Mouse (Mus musculus) Patski (cell line): Measurements from ENCODE around the gene Bcas1. TPM values are rescaled to one million over a fixed set of nuclear protein-coding genes. Genes with fewer than 3 reads are reported as not detected.
A peak's percentile ranks its signal among the peaks of the same experiment; 100 is the strongest.

Source experiments
- ATAC-seq: fragments of 100-300 bp; one replicate; pipeline ENCODE4 v1.8.0; 2021
- CTCF ChIA-PET: fragments of 350-600 bp; sonication (Branson Sonifier 250); formaldehyde crosslinking; loops from one replicate; lab custom pipeline; 2022; ENCODE audit warnings: inconsistent platforms; lab: Charles Lee
- POLR2A ChIA-PET: fragments of 350-600 bp; sonication (Branson Sonifier 250); formaldehyde crosslinking; loops from one replicate; lab custom pipeline; 2022; ENCODE audit warnings: antibody characterized with exemption, inconsistent platforms; lab: Charles Lee
- DNase-seq: peaks from one replicate; pipeline ENCODE4 v3.0.0-alpha.2; 2011; ENCODE audit warnings: low read depth, low spot score
- H3K27me3 ChIP-seq: fragments of 371-371 bp; one replicate; pipeline ENCODE4 v1.5.1; 2021
- CTCF ChIP-seq: fragments of 100-300 bp; IDR thresholded peaks from one replicate; pipeline ENCODE4 v1.5.1; 2021
- in situ Hi-C: fragments of 300-500 bp; cut with MboI; formaldehyde crosslinking; loops from 3 replicates; pipeline ENCODE4 v1.11.1; 2018; ENCODE audit warnings: low pct_unique_long_range_greater_than_20kb, mixed read lengths
- polyA plus RNA-seq: library from polyadenylated mRNA; unstranded; gene quantifications from one replicate; pipeline ENCODE4 v1.2.3, GENCODE M21; 2021

Gene Bcas1
- polyA plus RNA-seq, 1 experiment from 2014 or later: not detected

- in situ Hi-C loops: no loop called here
- no peak for ATAC-seq
- no peaks in the 10 kb centered on the region for H3K27me3 ChIP-seq
- ChIA-PET POLR2A (no interaction called here), CTCF (no interaction called here)
- TF ChIP-seq CTCF: no peak
- DNase-seq: no peak
Observed at GRCm38 (mm10) chr2:170428966-170429365, 1.3 kb upstream of the Bcas1 start.

- ATAC-seq: peak; percentile 64
- CTCF ChIA-PET: interaction anchor here (1.1 to 1.2 kb wide), 2 partner anchors 10 to 84 kb away, joined by 3 to 4 read pairs; no protein-coding TSS in a partner anchor
- H3K27me3 ChIP-seq: peaks cover 9% of the 10 kb centered on the region
Observed at GRCm38 (mm10) chr2:170424131-170424530, 3.5 kb downstream of the Bcas1 start.

GRCm38 (mm10) chr2:170421924-170422323 is 5.7 kb downstream of the Bcas1 start:
- DNase-seq (no peak), ATAC-seq (no peak)
- POLR2A ChIA-PET: no interaction called here
- in situ Hi-C loops: no loop called here
- peaks cover 9% of the 10 kb centered on the region for H3K27me3 ChIP-seq
- CTCF ChIA-PET: interaction anchor here (2.9 kb wide), 1 partner anchor 87 kb away, joined by 9 read pairs; no protein-coding TSS in a partner anchor
- no peak for TF ChIP-seq CTCF

More at GRCm38 (mm10) chr2:170424131-170424530, 3.5 kb downstream of the Bcas1 start:
- POLR2A ChIA-PET: no interaction called here
- no peak for TF ChIP-seq CTCF
- in situ Hi-C loops: no loop called here
- DNase-seq: no peak

- POLR2A ChIA-PET: no interaction called here
- peaks cover 15% of the 10 kb centered on the region for H3K27me3 ChIP-seq
- TF ChIP-seq CTCF: peak; percentile 70
- DNase-seq (no peak), ATAC-seq (no peak)
- CTCF ChIA-PET: interaction anchor here (0.9 to 2.4 kb wide), 8 partner anchors 14 to 126 kb away, joined by 3 to 10 read pairs (median 4); no protein-coding TSS in a partner anchor
- in situ Hi-C loops: no loop called here
Observed at GRCm38 (mm10) chr2:170418748-170419147, 8.9 kb downstream of the Bcas1 start.

- ChIA-PET POLR2A (interaction anchor here (1.0 kb wide), 1 partner anchor 10 kb away, joined by 3 read pairs; no protein-coding TSS in a partner anchor), CTCF (no interaction called here)
- H3K27me3 ChIP-seq: peaks cover 14% of the 10 kb centered on the region
- TF ChIP-seq CTCF: no peak
- DNase-seq (no peak), ATAC-seq (no peak)
- in situ Hi-C loops: no loop called here
Observed at GRCm38 (mm10) chr2:170411490-170412168, 16.0 kb downstream of the Bcas1 start.

GRCm38 (mm10) chr2:170410677-170411489 is 16.8 kb downstream of the Bcas1 start:
- H3K27me3 ChIP-seq: peaks cover 14% of the 10 kb centered on the region
- ATAC-seq (no peak), DNase-seq (no peak)
- TF ChIP-seq CTCF: no peak
- ChIA-PET POLR2A (interaction anchor here (0.6 kb wide), 1 partner anchor 108 kb away, joined by 3 read pairs; no protein-coding TSS in a partner anchor), CTCF (no interaction called here)
- in situ Hi-C loops: no loop called here

- no peak for ATAC-seq
- POLR2A ChIA-PET: no interaction called here
- no peak for TF ChIP-seq CTCF
Observed at GRCm38 (mm10) chr2:170406438-170406837, 21.2 kb downstream of the Bcas1 start.

GRCm38 (mm10) chr2:170404781-170405573 is 22.7 kb downstream of the Bcas1 start:
- DNase-seq: no peak
- POLR2A ChIA-PET: no interaction called here
- CTCF ChIA-PET: interaction anchor here (0.8 to 1.8 kb wide), 5 partner anchors 9 to 50 kb away, joined by 3 to 6 read pairs (median 5); no protein-coding TSS in a partner anchor
- no peak for ATAC-seq
- in situ Hi-C loops: loop anchor here (5.0 kb wide), 1 partner anchor 48 kb away; no protein-coding TSS in a partner anchor
- TF ChIP-seq CTCF: no peak
- H3K27me3 ChIP-seq: no peaks in the 10 kb centered on the region

More at GRCm38 (mm10) chr2:170406438-170406837, 21.2 kb downstream of the Bcas1 start:
- no peak for DNase-seq
- no peaks in the 10 kb centered on the region for H3K27me3 ChIP-seq
- CTCF ChIA-PET: no interaction called here
- in situ Hi-C loops: no loop called here

GRCm38 (mm10) chr2:170403666-170404385 is 23.8 kb downstream of the Bcas1 start:
- ChIA-PET POLR2A (interaction anchor here (0.5 kb wide), 1 partner anchor 58 kb away, joined by 7 read pairs; no protein-coding TSS in a partner anchor), CTCF (interaction anchor here (1.3 to 1.8 kb wide), 3 partner anchors 27 to 49 kb away, joined by 3 to 6 read pairs (median 4); no protein-coding TSS in a partner anchor)
- TF ChIP-seq CTCF: no peak
- in situ Hi-C loops: loop anchor here (5.0 kb wide), 1 partner anchor 47 kb away; no protein-coding TSS in a partner anchor
- DNase-seq: peak; percentile 9
- H3K27me3 ChIP-seq: no peaks in the 10 kb centered on the region
- no peak for ATAC-seq
